Mouse (Mus musculus) hindbrain, embryonic 11.5 days (tissue): Measurements from ENCODE around the gene Bri3. TPM values are rescaled to one million over a fixed set of nuclear protein-coding genes. Genes with fewer than 3 reads are reported as not detected.
A peak's percentile ranks its signal among the peaks of the same experiment; 100 is the strongest.

Source experiments
- ATAC-seq: fragments of 200-750 bp; cut with Nextera tagmentation; 2 replicates; pipeline ENCODE4 v1.8.0; 2017; ENCODE audit warnings: mild to moderate bottlenecking, moderate TSS enrichment, moderate library complexity; ENCODE audit not compliant: low FRiP score
- DNase-seq: peaks from one replicate; pipeline ENCODE4 v3.0.0-alpha.2; 2015; ENCODE audit warnings: low spot score
- H3K27ac ChIP-seq: fragments of 300-500 bp; sonication (generic); 2 replicates; pipeline ENCODE4 v1.5.1; 2014; ENCODE audit warnings: mild to moderate bottlenecking, low read depth, low read length
- H3K27me3 ChIP-seq: fragments of 300-500 bp; sonication (generic); 2 replicates; pipeline ENCODE4 v1.6.1; 2014; ENCODE audit warnings: mild to moderate bottlenecking, low read length, moderate library complexity, mixed read lengths; ENCODE audit not compliant: control insufficient read depth, insufficient read depth
- H3K36me3 ChIP-seq: fragments of 300-500 bp; sonication (generic); 2 replicates; pipeline ENCODE4 v1.6.1; 2014; ENCODE audit warnings: mild to moderate bottlenecking, low read length, moderate library complexity, mixed read lengths; ENCODE audit not compliant: control insufficient read depth, insufficient read depth
- H3K4me1 ChIP-seq: fragments of 300-500 bp; sonication (generic); replicated peaks from 2 replicates; pipeline ENCODE4 v1.6.1; 2014; ENCODE audit warnings: low read length, mixed read lengths; ENCODE audit not compliant: control insufficient read depth, insufficient read depth
- H3K4me2 ChIP-seq: fragments of 300-500 bp; sonication (generic); replicated peaks from 2 replicates; pipeline ENCODE4 v1.6.1; 2014; ENCODE audit warnings: mild to moderate bottlenecking, low read depth, low read length
- H3K4me3 ChIP-seq: fragments of 300-500 bp; sonication (generic); 2 replicates; pipeline ENCODE4 v1.5.1; 2014; ENCODE audit warnings: low read depth, low read length
- H3K9ac ChIP-seq: fragments of 300-500 bp; sonication (generic); 2 replicates; pipeline ENCODE4 v1.6.1; 2014; ENCODE audit warnings: low read depth, low read length
- H3K9me3 ChIP-seq: fragments of 300-500 bp; sonication (generic); 2 replicates; pipeline ENCODE4 v1.6.1; 2016; ENCODE audit warnings: low read length; ENCODE audit not compliant: control insufficient read depth
- WGBS: fragments of 180-500 bp; shearing (Covaris S2); extraction: QIAGEN DNeasy Blood & Tissue Kit; methylation state at CpG from one replicate; pipeline ENCODE4 v1.1.7; 2014; 5-methylcytosine and 5-hydroxymethylcytosine counted together
- polyA plus RNA-seq: library from polyadenylated mRNA; unstranded; fragments of >200 nt; fragmentation: Nextera tagmentation; extraction: Ambion mirVana; gene quantifications from 2 replicates; pipeline ENCODE4 v1.2.1, GENCODE M21; 2014

Bri3 gene
- polyA plus RNA-seq, 1 experiment from 2014 or later: 126 TPM

DNA sequence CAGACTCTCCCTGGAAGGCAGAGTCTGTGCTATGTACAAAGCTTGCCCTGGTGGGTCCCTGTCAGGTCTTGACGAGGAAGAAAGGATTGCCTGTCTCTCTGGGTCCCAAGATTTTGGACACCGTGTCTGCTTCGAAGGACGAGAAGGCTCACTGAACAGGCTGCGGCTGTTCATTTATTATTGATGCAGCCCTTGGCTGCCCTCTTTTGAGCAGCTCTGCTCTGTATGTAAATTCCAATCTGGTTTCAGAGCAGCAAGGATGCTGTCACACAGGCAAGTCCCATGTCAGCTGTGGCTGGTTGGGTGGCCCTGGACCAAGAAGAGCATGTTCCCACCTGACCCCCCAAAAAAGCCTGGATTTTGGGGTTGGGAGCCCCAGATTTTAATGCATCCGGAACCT lies 187.2 kb downstream of the Bri3 start:
- DNase-seq: no peak
- Histone ChIP-seq H3K27me3 (no peaks in the 10 kb centered on the region), H3K9me3 (no peaks in the 10 kb centered on the region), H3K4me1 (no peaks in the 10 kb centered on the region), H3K4me2 (no peak overlapping the region), H3K36me3 (no peaks in the 10 kb centered on the region), H3K4me3 (no peak overlapping the region), H3K9ac (no peak overlapping the region), H3K27ac (no peak overlapping the region)
- ATAC-seq: no peak
- WGBS: 77% methylated on average over 6 of the region's 6 CpGs

DNA sequence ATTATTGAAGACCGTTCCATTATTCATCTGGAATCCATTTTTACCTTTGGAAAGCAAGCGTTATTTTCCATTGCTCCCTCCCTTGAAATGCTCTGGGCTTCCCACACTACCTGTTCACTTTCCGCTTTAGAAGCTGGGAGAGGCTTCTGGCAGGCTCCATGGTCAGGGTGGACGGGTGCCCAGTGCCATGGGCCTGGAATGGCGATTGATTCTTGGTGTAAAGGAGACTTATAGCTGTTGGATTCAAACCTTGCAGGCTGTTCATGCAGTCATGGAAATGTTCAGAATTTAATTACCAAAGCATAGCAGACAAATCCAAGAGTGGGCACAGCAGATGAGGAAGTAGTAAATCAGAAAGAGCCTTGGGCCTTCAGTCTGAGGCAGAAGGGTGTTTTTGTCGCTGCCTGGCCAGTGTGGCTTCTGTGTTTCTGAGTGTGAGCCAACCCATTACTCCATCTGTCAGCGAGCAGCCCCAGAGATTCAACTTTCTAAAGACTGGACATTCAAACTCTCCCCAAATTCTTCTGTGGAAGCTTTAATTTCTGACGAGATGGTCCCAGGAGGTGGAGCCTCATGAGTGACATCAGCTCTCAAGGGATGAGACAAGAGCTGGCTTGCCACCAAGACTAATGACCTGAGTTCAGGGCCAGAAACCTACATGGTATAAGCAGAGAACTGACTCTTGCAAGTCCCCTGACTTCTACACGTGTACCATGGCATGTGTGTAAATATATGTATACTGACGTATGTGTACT lies 195.2 kb downstream of the Bri3 start:
- Histone ChIP-seq H3K27ac (no peak overlapping the region), H3K36me3 (no peaks in the 10 kb centered on the region), H3K4me3 (no peak overlapping the region), H3K4me1 (no peaks in the 10 kb centered on the region), H3K27me3 (no peaks in the 10 kb centered on the region), H3K4me2 (no peak overlapping the region), H3K9ac (no peak overlapping the region), H3K9me3 (no peaks in the 10 kb centered on the region)
- WGBS: 87% methylated on average over 10 of the region's 10 CpGs
- ATAC-seq: no peak
- DNase-seq: no peak

DNA sequence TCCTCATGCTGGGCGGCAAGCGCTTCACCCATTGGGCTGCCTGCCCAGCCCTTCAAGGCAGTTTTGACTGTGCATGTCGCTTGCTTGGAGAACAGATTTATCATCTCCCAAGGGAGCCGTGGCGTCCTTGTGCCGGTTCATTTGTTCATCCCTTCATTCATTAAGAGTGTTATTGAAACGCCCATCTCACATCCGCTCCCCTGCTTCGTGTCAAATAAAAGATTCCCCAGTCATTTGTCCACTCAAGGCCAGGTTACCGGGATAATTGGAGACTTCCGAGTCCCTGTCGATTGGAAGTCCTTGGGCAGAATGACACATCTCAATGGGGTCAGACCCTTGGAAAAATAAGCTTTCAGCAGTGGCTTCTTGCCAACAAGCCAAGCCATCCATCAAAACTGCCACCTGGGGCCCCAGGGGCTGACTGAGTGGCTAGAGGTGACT lies 197.6 kb downstream of the Bri3 start:
- no peak overlapping the region for H3K9ac ChIP-seq
- no peaks in the 10 kb centered on the region for H3K27me3 ChIP-seq
- no peak overlapping the region for H3K27ac ChIP-seq
- no peaks in the 10 kb centered on the region for H3K4me1 ChIP-seq
- H3K9me3 ChIP-seq: no peaks in the 10 kb centered on the region
- peak; percentile 45 for DNase-seq
- 48% methylated on average over 12 of the region's 12 CpGs for WGBS
- H3K4me3 ChIP-seq: no peak overlapping the region
- H3K4me2 ChIP-seq: no peak overlapping the region
- H3K36me3 ChIP-seq: no peaks in the 10 kb centered on the region
- ATAC-seq: peak; percentile 56

DNA sequence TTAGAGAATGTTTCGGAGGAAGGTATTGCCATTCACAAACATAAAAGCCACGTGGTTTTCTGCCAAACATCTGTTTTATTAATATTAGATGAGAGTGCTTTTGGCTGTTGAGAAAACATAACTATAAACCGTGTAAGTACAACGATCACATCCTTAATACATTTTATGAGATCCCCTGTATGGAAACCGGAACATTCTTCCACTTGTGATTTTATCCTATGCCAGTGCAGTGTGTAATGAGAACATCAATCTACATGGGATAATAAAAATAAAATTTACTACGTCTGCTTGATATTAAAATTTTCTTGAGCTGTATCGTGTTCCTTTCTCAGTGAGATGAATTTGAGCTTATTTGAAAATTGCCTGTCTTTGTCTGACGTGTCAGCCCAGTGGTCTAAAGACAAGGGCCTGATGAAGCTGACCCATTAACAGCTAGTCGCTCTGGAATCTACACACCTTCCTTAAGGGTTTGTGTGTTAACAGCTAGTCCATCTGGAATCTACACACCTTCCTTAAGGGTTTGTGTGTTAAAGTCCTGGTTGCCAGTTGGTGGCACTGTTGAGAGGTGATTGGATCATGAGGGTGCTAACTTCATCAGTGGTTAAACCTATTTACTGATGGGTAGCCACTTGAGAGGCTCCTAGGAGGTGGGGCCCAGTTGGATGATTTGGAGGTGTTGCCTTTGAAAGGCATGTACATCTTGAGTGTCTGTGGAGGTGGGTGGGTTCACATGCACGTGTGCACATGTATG lies 202.4 kb downstream of the Bri3 start:
- DNase-seq: no peak
- Histone ChIP-seq H3K4me1 (no peaks in the 10 kb centered on the region), H3K9ac (no peak overlapping the region), H3K4me3 (no peak overlapping the region), H3K9me3 (no peaks in the 10 kb centered on the region), H3K27me3 (no peaks in the 10 kb centered on the region), H3K27ac (no peak overlapping the region), H3K36me3 (no peaks in the 10 kb centered on the region), H3K4me2 (no peak overlapping the region)
- ATAC-seq: no peak
- 82% methylated on average over 10 of the region's 10 CpGs for WGBS

DNA sequence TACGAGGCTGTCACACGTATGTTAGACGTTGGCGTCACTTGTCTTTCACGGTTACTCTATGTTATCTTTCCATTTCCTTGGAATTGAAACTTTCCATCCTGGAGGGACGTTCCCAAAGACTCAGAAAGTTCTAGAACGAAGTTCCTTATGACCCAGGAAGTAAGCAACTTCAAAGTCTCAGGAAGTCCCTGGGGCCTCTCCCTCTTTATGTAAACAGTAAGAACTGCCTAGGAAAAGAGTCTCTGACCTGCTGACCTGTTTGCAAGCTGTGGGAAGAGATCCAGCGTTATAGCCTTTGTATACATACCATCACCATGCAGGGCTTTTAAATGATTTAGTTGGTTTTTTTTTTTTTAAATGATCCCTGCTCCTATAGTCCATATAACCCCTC lies 203.0 kb downstream of the Bri3 start:
- no peak overlapping the region for H3K9ac ChIP-seq
- no peak for DNase-seq
- H3K4me1 ChIP-seq: no peaks in the 10 kb centered on the region
- 85% methylated on average over 8 of the region's 8 CpGs for WGBS
- no peak overlapping the region for H3K27ac ChIP-seq
- no peaks in the 10 kb centered on the region for H3K9me3 ChIP-seq
- H3K27me3 ChIP-seq: no peaks in the 10 kb centered on the region
- H3K4me3 ChIP-seq: no peak overlapping the region
- no peak for ATAC-seq
- H3K4me2 ChIP-seq: no peak overlapping the region
- no peaks in the 10 kb centered on the region for H3K36me3 ChIP-seq

DNA sequence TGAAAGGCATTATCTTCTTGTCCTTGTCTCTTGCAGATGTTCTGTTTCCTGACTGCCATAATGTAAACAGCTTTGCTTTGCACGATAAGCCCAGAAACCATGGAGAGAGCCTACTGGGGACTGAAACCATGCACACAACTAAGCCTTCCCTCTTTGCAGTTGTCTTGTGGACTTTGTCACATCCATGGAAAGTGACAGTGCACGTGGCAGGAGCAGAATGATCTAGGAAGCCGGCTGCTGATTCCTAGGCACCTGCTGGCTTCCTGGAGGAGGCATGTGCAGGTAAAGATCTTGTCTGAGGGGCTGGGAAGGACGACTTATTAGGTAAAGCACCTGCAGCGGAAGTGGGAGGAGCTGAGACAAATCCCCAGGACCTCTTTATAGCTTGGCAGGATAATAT lies 203.7 kb downstream of the Bri3 start:
- no peaks in the 10 kb centered on the region for H3K36me3 ChIP-seq
- H3K9ac ChIP-seq: no peak overlapping the region
- no peaks in the 10 kb centered on the region for H3K4me1 ChIP-seq
- no peak overlapping the region for H3K27ac ChIP-seq
- DNase-seq (no peak), ATAC-seq (no peak)
- H3K4me2 ChIP-seq: no peak overlapping the region
- H3K27me3 ChIP-seq: no peaks in the 10 kb centered on the region
- no peak overlapping the region for H3K4me3 ChIP-seq
- WGBS: 57% methylated on average over 5 of the region's 5 CpGs
- no peaks in the 10 kb centered on the region for H3K9me3 ChIP-seq

DNA sequence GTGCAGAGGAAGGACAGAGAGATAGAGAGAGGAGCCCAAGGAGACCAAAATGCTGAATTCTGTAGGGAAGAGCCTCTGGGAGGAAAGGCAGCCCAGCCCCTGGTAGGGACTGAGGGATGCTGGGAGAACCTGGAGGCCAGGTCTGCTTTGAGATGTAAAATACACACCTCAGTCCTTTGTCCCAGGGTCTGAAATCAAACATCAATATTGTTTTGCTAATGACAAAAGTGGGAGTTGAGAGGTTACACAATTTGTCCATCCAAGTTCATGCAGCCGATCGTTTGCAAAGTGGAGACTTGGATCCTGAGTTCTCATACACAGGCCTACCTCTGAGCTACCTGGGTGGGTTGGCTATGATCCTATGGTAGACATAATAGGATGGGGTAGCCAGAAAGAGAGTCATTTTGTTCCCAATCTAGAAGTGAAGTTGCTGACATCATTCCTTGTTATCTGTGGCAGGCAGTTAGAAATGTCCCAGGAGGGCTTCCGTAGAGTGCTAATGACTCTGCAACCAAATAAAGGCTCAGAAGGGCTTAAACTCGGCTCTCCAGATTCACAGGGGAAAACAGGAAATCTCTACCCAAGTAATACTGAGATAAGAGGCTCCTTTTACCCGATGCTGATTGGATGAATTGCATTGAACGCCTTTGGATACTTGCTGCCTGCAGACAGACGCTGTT lies 208.7 kb downstream of the Bri3 start:
- no peak overlapping the region for H3K4me2 ChIP-seq
- WGBS: 79% methylated on average over 7 of the region's 7 CpGs
- H3K4me3 ChIP-seq: no peak overlapping the region
- no peaks in the 10 kb centered on the region for H3K36me3 ChIP-seq
- no peak overlapping the region for H3K27ac ChIP-seq
- no peak overlapping the region for H3K9ac ChIP-seq
- no peaks in the 10 kb centered on the region for H3K27me3 ChIP-seq
- H3K4me1 ChIP-seq: 0 out of 2 replicates have a peak, but pooled peaks cover 4% of the 10 kb centered on the region
- no peaks in the 10 kb centered on the region for H3K9me3 ChIP-seq
- no peak for DNase-seq
- ATAC-seq: no peak

DNA sequence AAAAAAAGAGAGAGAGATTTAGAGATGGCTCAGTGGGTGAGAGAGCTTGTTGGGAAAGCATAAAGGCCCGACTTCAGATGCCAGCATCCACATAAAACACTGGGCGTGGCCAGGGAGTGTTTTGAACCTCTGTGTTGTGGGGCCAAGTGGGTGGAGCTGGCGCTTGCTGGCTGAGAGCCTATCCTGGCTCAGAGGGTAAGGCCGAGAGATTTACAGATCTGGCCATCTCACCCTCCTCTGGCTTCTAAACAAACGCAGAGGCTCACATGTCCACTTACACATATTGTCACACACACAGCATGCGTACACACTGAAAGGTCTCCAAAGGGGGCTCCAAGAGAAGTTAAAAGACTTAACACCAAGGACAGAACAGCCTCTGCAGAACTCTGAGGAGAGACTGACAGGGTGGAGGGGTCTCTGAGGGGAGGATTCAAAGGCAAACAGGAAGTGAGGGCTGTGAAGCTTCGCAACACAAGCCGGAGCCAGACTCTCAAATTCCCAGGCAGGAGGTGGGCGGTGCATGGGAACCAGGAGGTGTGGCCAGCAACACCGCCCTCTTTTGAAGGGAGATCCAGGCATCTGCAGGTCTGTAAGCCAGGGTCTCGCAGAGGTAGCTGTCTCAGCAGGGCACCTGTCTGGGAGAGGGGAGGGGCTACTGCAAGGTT lies 213.5 kb downstream of the Bri3 start:
- ATAC-seq: no peak
- no peak overlapping the region for H3K9ac ChIP-seq
- H3K27ac ChIP-seq: no peak overlapping the region
- 8% methylated on average over 11 of the region's 11 CpGs for WGBS
- H3K36me3 ChIP-seq: no peaks in the 10 kb centered on the region
- H3K4me2 ChIP-seq: no peak overlapping the region
- H3K4me1 ChIP-seq: 0 out of 2 replicates have a peak, but pooled peaks cover 6% of the 10 kb centered on the region
- H3K27me3 ChIP-seq: no peaks in the 10 kb centered on the region
- H3K9me3 ChIP-seq: no peaks in the 10 kb centered on the region
- DNase-seq: peak; percentile 46
- H3K4me3 ChIP-seq: no peak overlapping the region
